Mouse (Mus musculus) liver, embryonic 16.5 days (tissue): ENCODE measurements around the gene Xkr7. TPM values are rescaled to one million over a fixed set of nuclear protein-coding genes. Genes with fewer than 3 reads are reported as not detected.

Experiments
- ATAC-seq: fragments of 200-750 bp; cut with Nextera tagmentation; 2 replicates; pipeline ENCODE4 v1.8.0; 2017; ENCODE audit warnings: low read depth, mild to moderate bottlenecking, moderate number of reproducible peaks, moderate library complexity
- H3K27ac ChIP-seq: fragments of 300-500 bp; sonication (generic); 2 replicates; pipeline ENCODE4 v1.5.1; 2014; ENCODE audit warnings: mild to moderate bottlenecking, low read length
- H3K27me3 ChIP-seq: fragments of 300-500 bp; sonication (generic); 2 replicates; pipeline ENCODE4 v1.6.1; 2014; ENCODE audit warnings: low read depth, low read length, mixed read lengths; ENCODE audit not compliant: control insufficient read depth, insufficient read depth
- H3K36me3 ChIP-seq: fragments of 300-500 bp; sonication (generic); 2 replicates; pipeline ENCODE4 v1.6.1; 2014; ENCODE audit warnings: mild to moderate bottlenecking; ENCODE audit not compliant: control insufficient read depth, insufficient read depth
- H3K4me1 ChIP-seq: fragments of 300-500 bp; sonication (generic); 2 replicates; pipeline ENCODE4 v1.6.1; 2014; ENCODE audit warnings: low read depth, low read length, mixed read lengths; ENCODE audit not compliant: control insufficient read depth
- H3K4me2 ChIP-seq: fragments of 300-500 bp; sonication (generic); 2 replicates; pipeline ENCODE4 v1.6.1; 2014; ENCODE audit warnings: low read depth, low read length, mixed read lengths
- H3K4me3 ChIP-seq: fragments of 300-500 bp; sonication (generic); 2 replicates; pipeline ENCODE4 v1.5.1; 2014; ENCODE audit warnings: low read depth, mild to moderate bottlenecking, low read length
- H3K9ac ChIP-seq: fragments of 300-500 bp; sonication (generic); 2 replicates; pipeline ENCODE4 v1.6.1; 2014; ENCODE audit warnings: low read depth, low read length
- H3K9me3 ChIP-seq: fragments of 300-500 bp; sonication (generic); replicated peaks from 2 replicates; pipeline ENCODE4 v1.6.1; 2016; ENCODE audit warnings: low read length; ENCODE audit not compliant: control insufficient read depth
- WGBS: fragments of 180-500 bp; shearing (Covaris S2); extraction: QIAGEN DNeasy Blood & Tissue Kit; methylation state at CpG from one replicate; pipeline ENCODE4 v1.1.7; 2014; ENCODE audit not compliant: insufficient replicate concordance; 5-methylcytosine and 5-hydroxymethylcytosine counted together
- polyA plus RNA-seq: library from polyadenylated mRNA; unstranded; fragments of >200 nt; fragmentation: Nextera tagmentation; extraction: Ambion mirVana; gene quantifications from 2 replicates; pipeline ENCODE4 v1.2.1, GENCODE M21; 2015

Gene Xkr7
- polyA plus RNA-seq, 1 experiment from 2014 or later, result not detected

DNA sequence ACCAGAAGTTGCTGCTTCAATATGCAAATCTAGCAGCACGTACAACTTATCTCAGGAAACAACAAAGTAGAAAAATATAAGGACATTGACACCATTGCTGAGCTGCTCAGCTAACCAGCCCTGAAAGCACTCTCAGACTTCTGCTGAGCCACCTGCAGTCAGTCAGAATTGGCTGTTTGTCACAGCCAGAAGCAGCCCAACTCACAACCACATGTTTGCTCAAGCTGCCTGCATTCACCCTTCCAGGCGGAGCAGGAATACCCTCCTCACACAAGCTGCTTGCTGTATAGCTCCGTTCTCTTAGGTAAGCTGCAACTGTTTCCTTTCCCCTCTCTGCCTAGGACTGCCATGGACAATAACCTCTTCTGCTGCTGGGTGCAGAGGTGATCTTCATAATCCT lies 31.7 kb downstream of the Xkr7 start:
- Histone ChIP-seq H3K36me3 (no peaks in the 10 kb centered on the region), H3K4me1 (no peaks in the 10 kb centered on the region), H3K27me3 (no peaks in the 10 kb centered on the region), H3K27ac (no peak overlapping the region), H3K9ac (no peak overlapping the region), H3K9me3 (no peaks in the 10 kb centered on the region), H3K4me3 (no peak overlapping the region), H3K4me2 (no peak overlapping the region)
- 35% methylated on average over 3 of the region's 3 CpGs for WGBS
- ATAC-seq, result no peak

GRCm38 (mm10) chr2:153064190-153064970 lies 32.7 kb downstream of the Xkr7 start:
- no peaks in the 10 kb centered on the region for H3K27me3 ChIP-seq
- H3K36me3 ChIP-seq, result no peaks in the 10 kb centered on the region
- H3K9ac ChIP-seq, result no peak overlapping the region
- no peak overlapping the region for H3K4me3 ChIP-seq
- H3K4me2 ChIP-seq, result no peak overlapping the region
- H3K4me1 ChIP-seq, result no peaks in the 10 kb centered on the region
- no peaks in the 10 kb centered on the region for H3K9me3 ChIP-seq
- no peak for ATAC-seq
- no peak overlapping the region; the same call in 1 of the 2 replicates for H3K27ac ChIP-seq
- 37% methylated on average over 9 of the region's 9 CpGs for WGBS

GRCm38 (mm10) chr2:153065747-153066508 lies 34.3 kb downstream of the Xkr7 start, which contains the start of gene Ccm2l:
Ccm2l (plus strand) TSS chr2:153065955.
- Histone ChIP-seq H3K9ac (no peak within 1 kb of the TSS), H3K4me3 (no peak within 1 kb of the TSS), H3K36me3 (no peaks in the 10 kb centered on the region), H3K9me3 (no peaks in the 10 kb centered on the region), H3K27ac (no peak within 1 kb of the TSS; the same call in 1 of the 2 replicates), H3K27me3 (no peaks in the 10 kb centered on the region), H3K4me1 (no peaks in the 10 kb centered on the region), H3K4me2 (no peak within 1 kb of the TSS)
- 0 out of 2 replicates have a peak, but pooled peaks have one; percentile 30 for ATAC-seq
- WGBS, result 20% methylated on average over 12 of the region's 12 CpGs

DNA sequence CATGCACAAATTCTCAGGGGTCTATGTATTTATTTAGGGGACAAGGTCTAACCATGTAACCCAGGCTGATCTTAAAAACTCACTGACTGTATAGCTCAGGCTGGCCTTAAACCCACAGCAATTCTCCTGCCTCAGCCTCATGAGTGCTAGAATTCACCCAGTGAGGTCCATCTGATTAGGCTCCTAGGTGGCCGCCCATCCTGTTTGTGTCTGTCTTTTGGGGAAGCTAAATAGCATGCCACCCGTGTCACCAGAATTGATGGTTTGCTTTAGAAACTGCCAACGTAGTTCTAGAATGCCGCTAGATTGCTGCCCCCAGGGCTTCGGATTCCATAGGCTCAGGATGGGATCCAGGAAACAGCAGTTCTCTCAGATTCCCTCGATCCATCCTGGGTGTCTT lies 35.3 kb downstream of the Xkr7 start:
- no peaks in the 10 kb centered on the region for H3K36me3 ChIP-seq
- no peaks in the 10 kb centered on the region for H3K4me1 ChIP-seq
- H3K4me2 ChIP-seq, result no peak overlapping the region
- H3K9me3 ChIP-seq, result no peaks in the 10 kb centered on the region
- no peaks in the 10 kb centered on the region; the same call in 1 of the 2 replicates for H3K27me3 ChIP-seq
- WGBS, result 45% methylated on average over 6 of the region's 6 CpGs
- no peak overlapping the region for H3K27ac ChIP-seq
- H3K4me3 ChIP-seq, result no peak overlapping the region
- ATAC-seq, result no peak
- no peak overlapping the region for H3K9ac ChIP-seq

- no peak for ATAC-seq
- H3K36me3 ChIP-seq, result no peaks in the 10 kb centered on the region
- 54% methylated on average over 23 of the region's 23 CpGs for WGBS
- peaks cover under 1% of the 10 kb centered on the region for H3K4me1 ChIP-seq
- no peak overlapping the region for H3K4me2 ChIP-seq
- no peak overlapping the region for H3K4me3 ChIP-seq
- no peak overlapping the region for H3K9ac ChIP-seq
- no peaks in the 10 kb centered on the region for H3K9me3 ChIP-seq
- no peaks in the 10 kb centered on the region; the same call in 1 of the 2 replicates for H3K27me3 ChIP-seq
- no peak overlapping the region for H3K27ac ChIP-seq
These were observed 39.3 kb downstream of the Xkr7 start for GRCm38 (mm10) chr2:153070762-153071490.

- Histone ChIP-seq H3K36me3 (no peaks in the 10 kb centered on the region), H3K4me3 (no peak overlapping the region)
- ATAC-seq, result no peak
These were observed 40.0 kb downstream of the Xkr7 start for GRCm38 (mm10) chr2:153071491-153072184.

DNA sequence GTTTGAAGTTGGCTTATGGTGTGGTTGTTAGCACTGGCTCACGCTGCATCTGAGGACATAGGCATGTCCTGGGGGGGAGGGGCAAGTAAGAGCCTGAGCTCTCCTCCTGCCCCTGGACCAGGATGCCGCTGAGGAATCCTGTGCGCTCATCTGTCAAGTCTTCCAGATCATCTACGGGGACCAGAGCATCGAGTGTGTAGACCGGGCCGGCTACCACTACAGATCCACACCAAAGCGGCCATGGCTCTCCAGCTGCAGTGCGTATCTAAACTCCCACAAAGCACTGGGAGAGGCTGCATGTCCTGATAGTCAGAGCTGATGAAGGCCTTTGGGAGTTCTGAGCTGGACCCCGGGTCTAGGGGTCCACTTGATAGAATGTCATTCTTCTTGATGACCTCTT lies 43.0 kb downstream of the Xkr7 start:
- Histone ChIP-seq H3K36me3 (no peaks in the 10 kb centered on the region), H3K9me3 (no peaks in the 10 kb centered on the region), H3K9ac (no peak overlapping the region), H3K4me2 (no peak overlapping the region), H3K27me3 (no peaks in the 10 kb centered on the region; the same call in 1 of the 2 replicates), H3K4me3 (no peak overlapping the region), H3K27ac (no peak overlapping the region), H3K4me1 (peaks cover 7% of the 10 kb centered on the region)
- ATAC-seq, result no peak
- WGBS, result 74% methylated on average over 10 of the region's 10 CpGs

More at GRCm38 (mm10) chr2:153071491-153072184, 40.0 kb downstream of the Xkr7 start:
- peaks cover 7% of the 10 kb centered on the region for H3K4me1 ChIP-seq
- no peaks in the 10 kb centered on the region for H3K9me3 ChIP-seq
- H3K4me2 ChIP-seq, result peak overlapping the region; percentile 44
- H3K27me3 ChIP-seq, result no peaks in the 10 kb centered on the region; the same call in 1 of the 2 replicates
- 65% methylated on average over 67 of the region's 67 CpGs for WGBS
- no peak overlapping the region for H3K27ac ChIP-seq
- no peak overlapping the region for H3K9ac ChIP-seq

- H3K27ac ChIP-seq, result peak overlapping the region; percentile 31
These were observed 44.3 kb downstream of the Xkr7 start for GRCm38 (mm10) chr2:153075961-153076360.

More at GRCm38 (mm10) chr2:153075961-153076360, 44.3 kb downstream of the Xkr7 start:
- H3K9ac ChIP-seq, result no peak overlapping the region
- H3K4me3 ChIP-seq, result no peak overlapping the region
- WGBS, result 35% methylated on average over 2 of the region's 2 CpGs
- peaks cover 7% of the 10 kb centered on the region for H3K4me1 ChIP-seq
- no peaks in the 10 kb centered on the region; the same call in 1 of the 2 replicates for H3K27me3 ChIP-seq
- no peaks in the 10 kb centered on the region for H3K9me3 ChIP-seq
- H3K36me3 ChIP-seq, result no peaks in the 10 kb centered on the region
- ATAC-seq, result peak; percentile 81
- H3K4me2 ChIP-seq, result no peak overlapping the region
